Mouse (Mus musculus) lung, postnatal 4 days (tissue): ENCODE measurements around the gene Csmd2.
"Not testable (repeated sequence)": the region's sequence is repeated elsewhere in the genome, so short reads cannot be mapped to it uniquely, and the experiment has no call there.

Source experiments
- DNase-seq, 2 experiments: peaks; one replicate each; pipeline ENCODE4 v3.0.0; 2021

Csmd2 gene

GRCm38 (mm10) chr4:128048716-128049115 is 61.1 kb downstream of the Csmd2 start:
- DNase-seq: no peak

GRCm38 (mm10) chr4:128052701-128053100 is 65.0 kb downstream of the Csmd2 start:
- no peak for DNase-seq

- not testable (repeated sequence) for DNase-seq
These were observed 73.6 kb downstream of the Csmd2 start for GRCm38 (mm10) chr4:128061274-128061673.

GRCm38 (mm10) chr4:128067189-128067588 is 79.5 kb downstream of the Csmd2 start:
- no peak for DNase-seq

GRCm38 (mm10) chr4:128084466-128084865 is 96.8 kb downstream of the Csmd2 start:
- DNase-seq: no peak

GRCm38 (mm10) chr4:128085096-128085495 is 97.4 kb downstream of the Csmd2 start:
- no peak for DNase-seq

GRCm38 (mm10) chr4:128087147-128087606 is 99.5 kb downstream of the Csmd2 start:
- DNase-seq: no peak

GRCm38 (mm10) chr4:128087704-128088103 is 100.0 kb downstream of the Csmd2 start:
- no peak for DNase-seq

GRCm38 (mm10) chr4:128088264-128088663 is 100.6 kb downstream of the Csmd2 start:
- DNase-seq: no peak

- no peak for DNase-seq
These were observed 104.3 kb downstream of the Csmd2 start for GRCm38 (mm10) chr4:128091938-128092337.

- DNase-seq: no peak
These were observed 111.9 kb downstream of the Csmd2 start for GRCm38 (mm10) chr4:128099515-128099914.

- DNase-seq: no peak
These were observed 112.9 kb downstream of the Csmd2 start for GRCm38 (mm10) chr4:128100541-128100940.

GRCm38 (mm10) chr4:128116331-128116730 is 128.7 kb downstream of the Csmd2 start:
- no peak for DNase-seq

- DNase-seq: no peak
These were observed 135.6 kb downstream of the Csmd2 start for GRCm38 (mm10) chr4:128123281-128123680.

GRCm38 (mm10) chr4:128124738-128125137 is 137.1 kb downstream of the Csmd2 start:
- no peak for DNase-seq

- DNase-seq: no peak
These were observed 140.9 kb downstream of the Csmd2 start for GRCm38 (mm10) chr4:128128546-128128945.

- DNase-seq: no peak
These were observed 143.0 kb downstream of the Csmd2 start for GRCm38 (mm10) chr4:128130611-128131142.

- no peak for DNase-seq
These were observed 144.0 kb downstream of the Csmd2 start for GRCm38 (mm10) chr4:128131666-128132065.

- no peak for DNase-seq
These were observed 145.4 kb downstream of the Csmd2 start for GRCm38 (mm10) chr4:128132876-128133646.

- DNase-seq: no peak
These were observed 146.8 kb downstream of the Csmd2 start for GRCm38 (mm10) chr4:128134348-128134994.

GRCm38 (mm10) chr4:128135014-128135622 is 147.5 kb downstream of the Csmd2 start:
- no peak for DNase-seq

- no peak for DNase-seq
These were observed 152.3 kb downstream of the Csmd2 start for GRCm38 (mm10) chr4:128139991-128140390.
